Mouse (Mus musculus) myocyte (in vitro differentiated cells): Measurements from ENCODE around the gene Vav2.
A peak's percentile ranks its signal among the peaks of the same experiment; 100 is the strongest.

ENCODE experiments used
- E2F4 ChIP-seq: IDR thresholded peaks from one replicate; pipeline ENCODE4 v1.6.1; 2011; ENCODE audit warnings: mild to moderate bottlenecking, control low read depth, moderate library complexity; ENCODE audit not compliant: insufficient read depth
- MAX ChIP-seq: IDR thresholded peaks from one replicate; pipeline ENCODE4 v1.6.1; 2011; ENCODE audit warnings: low read depth, mild to moderate bottlenecking, control low read depth
- MYOD1 ChIP-seq, 3 experiments: IDR thresholded peaks; one replicate each; pipeline ENCODE4 v1.6.1; 2011; ENCODE audit warnings: control low read depth in 2 of 3, low read depth in 2 of 3, mild to moderate bottlenecking in 2 of 3, moderate library complexity in 1 of 3; ENCODE audit not compliant: insufficient read length in 2 of 3, control insufficient read depth in 1 of 3
- POLR2A ChIP-seq: IDR thresholded peaks from one replicate; pipeline ENCODE4 v1.6.1; 2011; ENCODE audit warnings: low read depth, mild to moderate bottlenecking, control low read depth, moderate library complexity; ENCODE audit not compliant: insufficient read length
- USF1 ChIP-seq: IDR thresholded peaks from one replicate; pipeline ENCODE4 v1.6.1; 2011; ENCODE audit warnings: low read depth, mild to moderate bottlenecking, control low read depth, moderate library complexity

DNA sequence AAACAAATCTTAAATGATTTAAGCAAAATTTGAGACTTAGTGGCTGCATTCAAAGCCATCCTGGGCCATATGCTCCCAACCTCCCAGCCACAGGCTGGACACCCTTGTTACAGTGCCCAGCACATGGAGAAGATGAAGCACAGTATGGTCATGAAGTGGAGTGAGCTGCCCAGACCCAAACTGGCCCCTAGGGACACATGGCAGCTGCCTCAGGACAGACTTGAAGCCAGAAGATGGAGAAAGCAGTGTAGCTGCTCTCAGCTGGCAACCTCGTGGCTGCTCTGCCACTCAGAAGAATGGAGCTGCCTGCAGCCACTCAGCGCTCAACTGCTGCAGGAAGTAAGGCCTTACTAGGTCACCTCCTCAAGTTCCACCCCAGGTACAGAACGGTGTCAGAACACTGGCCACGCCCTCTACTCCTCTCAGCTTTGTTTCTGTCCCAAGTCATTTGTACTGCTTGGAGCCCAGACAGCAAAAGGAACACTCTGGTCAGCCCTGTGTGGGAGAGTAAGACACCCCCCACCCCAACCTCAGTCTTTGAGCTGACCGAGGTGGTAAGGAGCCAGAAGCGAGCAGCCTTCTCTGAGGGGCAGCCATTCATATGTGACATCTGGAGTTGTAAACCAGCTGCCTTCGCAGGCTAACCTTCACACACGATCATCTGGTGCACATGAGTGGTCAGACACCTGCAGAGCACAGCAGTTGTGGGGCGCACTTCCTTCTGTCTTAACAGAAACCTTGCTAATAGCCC lies 130.0 kb downstream of the Vav2 start:
- no peak for TF ChIP-seq POLR2A
- no peak for TF ChIP-seq MAX
- TF ChIP-seq E2F4, result no peak
- peak in 1 of 3 experiments; percentile 2 for TF ChIP-seq MYOD1 (IDR thresholded peaks at IDR 0.05; ENCODE audit: control insufficient read depth in 1 of 3, insufficient read length in 2 of 3, low read depth in 2 of 3)
- TF ChIP-seq USF1, result no peak
